Mouse (Mus musculus) embryonic facial prominence, embryonic 15.5 days (tissue): ENCODE data around the gene Padi4. TPM values are rescaled to one million over a fixed set of nuclear protein-coding genes. Genes with fewer than 3 reads are reported as not detected.
A peak's percentile ranks its signal among the peaks of the same experiment; 100 is the strongest.

Source experiments
- ATAC-seq: fragments of 200-750 bp; cut with Nextera tagmentation; 2 replicates; pipeline ENCODE4 v1.8.0; 2017; ENCODE audit warnings: low read depth, moderate TSS enrichment; ENCODE audit not compliant: insufficient number of reproducible peaks, low FRiP score, low TSS enrichment
- H3K27ac ChIP-seq: fragments of 300-500 bp; sonication (generic); replicated peaks from 2 replicates; pipeline ENCODE4 v1.5.1; 2015; ENCODE audit warnings: mild to moderate bottlenecking, inconsistent platforms
- H3K27me3 ChIP-seq: fragments of 300-500 bp; sonication (generic); 2 replicates; pipeline ENCODE4 v1.6.1; 2015; ENCODE audit warnings: inconsistent platforms
- H3K36me3 ChIP-seq: fragments of 300-500 bp; sonication (generic); 2 replicates; pipeline ENCODE4 v1.6.1; 2015; ENCODE audit warnings: mild to moderate bottlenecking, inconsistent platforms
- H3K4me1 ChIP-seq: fragments of 300-500 bp; sonication (generic); 2 replicates; pipeline ENCODE4 v1.6.1; 2015; ENCODE audit warnings: inconsistent platforms
- H3K4me2 ChIP-seq: fragments of 300-500 bp; sonication (generic); replicated peaks from 2 replicates; pipeline ENCODE4 v1.6.1; 2015; ENCODE audit warnings: mild to moderate bottlenecking, inconsistent platforms
- H3K4me3 ChIP-seq: fragments of 300-500 bp; sonication (generic); replicated peaks from 2 replicates; pipeline ENCODE4 v1.5.1; 2015; ENCODE audit warnings: mild to moderate bottlenecking, inconsistent platforms
- H3K9ac ChIP-seq: fragments of 300-500 bp; sonication (generic); 2 replicates; pipeline ENCODE4 v1.6.1; 2015; ENCODE audit warnings: inconsistent platforms
- H3K9me3 ChIP-seq: fragments of 300-500 bp; sonication (generic); replicated peaks from 2 replicates; pipeline ENCODE4 v1.6.1; 2016; ENCODE audit warnings: inconsistent platforms
- WGBS: fragments of 180-500 bp; shearing (Covaris S2); methylation state at CpG from one replicate; pipeline ENCODE4 v1.1.7; 2015; 5-methylcytosine and 5-hydroxymethylcytosine counted together
- polyA plus RNA-seq: library from polyadenylated mRNA; unstranded; fragments of >200 nt; fragmentation: Nextera tagmentation; extraction: Ambion mirVana; gene quantifications from 2 replicates; pipeline ENCODE4 v1.2.1, GENCODE M21; 2015

Padi4 gene
- polyA plus RNA-seq, 1 experiment from 2014 or later = 1.9 TPM

GRCm38 (mm10) chr4:140765936-140766335 lies 8.1 kb downstream of the Padi4 start:
- no peak overlapping the region for H3K4me2 ChIP-seq
- H3K9me3 ChIP-seq = no peaks in the 10 kb centered on the region
- 78% methylated on average over 3 of the region's 3 CpGs for WGBS
- no peak for ATAC-seq
- no peak overlapping the region for H3K9ac ChIP-seq
- H3K27me3 ChIP-seq = no peaks in the 10 kb centered on the region
- no peak overlapping the region for H3K27ac ChIP-seq
- no peaks in the 10 kb centered on the region for H3K36me3 ChIP-seq
- H3K4me1 ChIP-seq = 0 out of 2 replicates have a peak, but pooled peaks cover 7% of the 10 kb centered on the region
- H3K4me3 ChIP-seq = no peak overlapping the region

- H3K27ac ChIP-seq = no peak overlapping the region
- H3K9ac ChIP-seq = no peak overlapping the region
- H3K4me3 ChIP-seq = no peak overlapping the region
- H3K4me1 ChIP-seq = 0 out of 2 replicates have a peak, but pooled peaks cover under 1% of the 10 kb centered on the region
- H3K4me2 ChIP-seq = no peak overlapping the region
- H3K36me3 ChIP-seq = no peaks in the 10 kb centered on the region
- WGBS = 12% methylated on average over 9 of the region's 9 CpGs
- no peaks in the 10 kb centered on the region for H3K9me3 ChIP-seq
- no peaks in the 10 kb centered on the region for H3K27me3 ChIP-seq
- no peak for ATAC-seq
Observed at GRCm38 (mm10) chr4:140763158-140763557, 10.9 kb downstream of the Padi4 start.

- ATAC-seq = no peak
- Histone ChIP-seq H3K4me2 (no peak overlapping the region), H3K27ac (no peak overlapping the region), H3K36me3 (no peaks in the 10 kb centered on the region), H3K4me3 (no peak overlapping the region), H3K9ac (no peak overlapping the region), H3K4me1 (0 out of 2 replicates have a peak, but pooled peaks cover 3% of the 10 kb centered on the region), H3K27me3 (no peaks in the 10 kb centered on the region), H3K9me3 (no peaks in the 10 kb centered on the region)
- 79% methylated on average over 7 of the region's 7 CpGs for WGBS
Observed at GRCm38 (mm10) chr4:140761601-140762000, 12.4 kb downstream of the Padi4 start.

- Histone ChIP-seq H3K4me2 (no peak overlapping the region), H3K4me3 (no peak overlapping the region), H3K9me3 (no peaks in the 10 kb centered on the region), H3K9ac (no peak overlapping the region), H3K27ac (no peak overlapping the region), H3K36me3 (no peaks in the 10 kb centered on the region), H3K4me1 (0 out of 2 replicates have a peak, but pooled peaks cover 4% of the 10 kb centered on the region), H3K27me3 (no peaks in the 10 kb centered on the region; the same call in 1 of the 2 replicates)
- 87% methylated on average over 3 of the region's 3 CpGs for WGBS
- ATAC-seq = no peak
Observed at GRCm38 (mm10) chr4:140755811-140756210, 18.2 kb downstream of the Padi4 start.

GRCm38 (mm10) chr4:140753366-140753765 lies 20.7 kb downstream of the Padi4 start:
- Histone ChIP-seq H3K4me2 (no peak overlapping the region), H3K4me1 (peaks cover 10% of the 10 kb centered on the region), H3K9ac (no peak overlapping the region), H3K9me3 (no peaks in the 10 kb centered on the region), H3K36me3 (no peaks in the 10 kb centered on the region), H3K4me3 (no peak overlapping the region), H3K27ac (no peak overlapping the region), H3K27me3 (no peaks in the 10 kb centered on the region; the same call in 1 of the 2 replicates)
- WGBS = 55% methylated on average over 7 of the region's 7 CpGs
- ATAC-seq = no peak

- no peak overlapping the region for H3K9ac ChIP-seq
- no peaks in the 10 kb centered on the region; the same call in 1 of the 2 replicates for H3K27me3 ChIP-seq
- H3K4me3 ChIP-seq = no peak overlapping the region; the same call in 1 of the 2 replicates
- no peak for ATAC-seq
- H3K4me2 ChIP-seq = 0 out of 2 replicates have a peak overlapping the region, but pooled peaks have one; percentile 24
- WGBS = 9% methylated on average over 19 of the region's 19 CpGs
- no peaks in the 10 kb centered on the region for H3K9me3 ChIP-seq
- H3K36me3 ChIP-seq = no peaks in the 10 kb centered on the region
- H3K27ac ChIP-seq = no peak overlapping the region
- H3K4me1 ChIP-seq = peaks cover 17% of the 10 kb centered on the region
Observed at GRCm38 (mm10) chr4:140750328-140750727, 23.7 kb downstream of the Padi4 start.

- no peak overlapping the region for H3K4me2 ChIP-seq
- 0 out of 2 replicates have a peak, but pooled peaks have one; percentile 32 for ATAC-seq
- H3K4me3 ChIP-seq = no peak overlapping the region
- 19% methylated on average over 12 of the region's 12 CpGs for WGBS
- no peak overlapping the region for H3K9ac ChIP-seq
- H3K9me3 ChIP-seq = no peaks in the 10 kb centered on the region
- H3K4me1 ChIP-seq = peaks cover 17% of the 10 kb centered on the region
- no peak overlapping the region for H3K27ac ChIP-seq
- no peaks in the 10 kb centered on the region for H3K36me3 ChIP-seq
- H3K27me3 ChIP-seq = no peaks in the 10 kb centered on the region; the same call in 1 of the 2 replicates
Observed at GRCm38 (mm10) chr4:140747978-140748377, 26.1 kb downstream of the Padi4 start.

GRCm38 (mm10) chr4:140744654-140745053 lies 29.4 kb downstream of the Padi4 start:
- WGBS = 15% methylated on average over 3 of the region's 3 CpGs
- no peak for ATAC-seq
- no peaks in the 10 kb centered on the region for H3K36me3 ChIP-seq
- no peak overlapping the region for H3K4me3 ChIP-seq
- no peak overlapping the region for H3K4me2 ChIP-seq
- H3K27ac ChIP-seq = no peak overlapping the region
- no peak overlapping the region for H3K9ac ChIP-seq
- no peaks in the 10 kb centered on the region for H3K9me3 ChIP-seq
- peaks cover 11% of the 10 kb centered on the region; the same call in 1 of the 2 replicates for H3K4me1 ChIP-seq
- H3K27me3 ChIP-seq = no peaks in the 10 kb centered on the region

GRCm38 (mm10) chr4:140743086-140743485 lies 30.9 kb downstream of the Padi4 start:
- 41% methylated on average over 4 of the region's 4 CpGs for WGBS

GRCm38 (mm10) chr4:140742543-140742942 lies 31.5 kb downstream of the Padi4 start, which contains the start of gene Padi6:
Gene Padi6, minus strand, starts transcription at chr4:140742643.
- Histone ChIP-seq H3K4me3 (no peak within 1 kb of the TSS), H3K9me3 (no peaks in the 10 kb centered on the region), H3K36me3 (no peaks in the 10 kb centered on the region), H3K27me3 (no peaks in the 10 kb centered on the region), H3K4me1 (0 out of 2 replicates have a peak, but pooled peaks cover 2% of the 10 kb centered on the region), H3K27ac (no peak within 1 kb of the TSS), H3K9ac (no peak within 1 kb of the TSS), H3K4me2 (no peak within 1 kb of the TSS)
- no peak for ATAC-seq
- 58% methylated on average over 2 of the region's 2 CpGs for WGBS

More at GRCm38 (mm10) chr4:140743086-140743485, 30.9 kb downstream of the Padi4 start:
- no peak overlapping the region for H3K4me2 ChIP-seq
- H3K36me3 ChIP-seq = no peaks in the 10 kb centered on the region
- no peak overlapping the region for H3K27ac ChIP-seq
- ATAC-seq = no peak
- no peak overlapping the region for H3K4me3 ChIP-seq
- H3K27me3 ChIP-seq = no peaks in the 10 kb centered on the region
- peaks cover 7% of the 10 kb centered on the region; the same call in 1 of the 2 replicates for H3K4me1 ChIP-seq
- no peak overlapping the region for H3K9ac ChIP-seq
- no peaks in the 10 kb centered on the region for H3K9me3 ChIP-seq

- 81% methylated on average over 6 of the region's 6 CpGs for WGBS
- H3K27me3 ChIP-seq = no peaks in the 10 kb centered on the region
- H3K9me3 ChIP-seq = no peaks in the 10 kb centered on the region
- H3K27ac ChIP-seq = no peak overlapping the region
- H3K4me2 ChIP-seq = no peak overlapping the region
- no peak overlapping the region for H3K4me3 ChIP-seq
- H3K9ac ChIP-seq = no peak overlapping the region
- ATAC-seq = no peak
- no peaks in the 10 kb centered on the region for H3K36me3 ChIP-seq
- H3K4me1 ChIP-seq = no peaks in the 10 kb centered on the region
Observed at GRCm38 (mm10) chr4:140741401-140741800, 32.6 kb downstream of the Padi4 start.

GRCm38 (mm10) chr4:140740655-140741054 lies 33.4 kb downstream of the Padi4 start:
- Histone ChIP-seq H3K9ac (no peak overlapping the region), H3K36me3 (no peaks in the 10 kb centered on the region), H3K4me2 (no peak overlapping the region), H3K4me3 (no peak overlapping the region), H3K4me1 (no peaks in the 10 kb centered on the region), H3K9me3 (no peaks in the 10 kb centered on the region), H3K27ac (no peak overlapping the region), H3K27me3 (no peaks in the 10 kb centered on the region)
- no peak for ATAC-seq
- WGBS = 79% methylated on average over 11 of the region's 11 CpGs
